Mouse (Mus musculus): ENCODE results near the gene Tceal5.
A peak's percentile ranks its signal among the peaks of the same experiment; 100 is the strongest.
"Not testable (repeated sequence)": the region's sequence is repeated elsewhere in the genome, so short reads cannot be mapped to it uniquely, and the experiment has no call there.

The Tceal5 gene

GRCm38 (mm10) chrX:136203664-136204066, at the start of gene Tceal5:
Gene Tceal5, minus strand, starts transcription at chrX:136203876.
- DNase-seq (ENCODE audit: low read depth): no peak

GRCm38 (mm10) chrX:136252023-136252729, 48.5 kb upstream of the Tceal5 start:
- no peak for DNase-seq (ENCODE audit: low read depth)

DNA sequence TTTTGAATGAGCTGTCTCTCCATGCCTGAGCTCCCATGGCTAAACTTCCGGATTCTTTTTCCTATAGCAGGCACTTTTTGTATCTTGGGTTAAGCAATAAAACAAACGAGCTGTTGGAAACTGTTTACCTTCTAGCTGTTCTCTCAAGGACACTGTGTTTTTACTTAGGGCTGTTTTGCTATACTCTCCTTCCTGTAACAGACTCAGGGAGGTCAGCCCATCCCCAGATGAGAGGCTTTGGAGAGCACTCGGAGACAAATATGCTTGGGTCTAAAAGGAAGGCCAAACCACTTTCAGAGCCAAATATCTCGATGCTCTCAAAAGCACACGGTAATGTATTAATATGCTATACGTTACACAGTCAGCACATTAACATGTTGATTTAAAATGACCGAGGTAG, 46.0 kb upstream of the Tceal5 start:
- no peak for DNase-seq (ENCODE audit: low read depth)

GRCm38 (mm10) chrX:136248811-136249210, 45.1 kb upstream of the Tceal5 start:
- no peak for DNase-seq (ENCODE audit: low read depth)

DNA sequence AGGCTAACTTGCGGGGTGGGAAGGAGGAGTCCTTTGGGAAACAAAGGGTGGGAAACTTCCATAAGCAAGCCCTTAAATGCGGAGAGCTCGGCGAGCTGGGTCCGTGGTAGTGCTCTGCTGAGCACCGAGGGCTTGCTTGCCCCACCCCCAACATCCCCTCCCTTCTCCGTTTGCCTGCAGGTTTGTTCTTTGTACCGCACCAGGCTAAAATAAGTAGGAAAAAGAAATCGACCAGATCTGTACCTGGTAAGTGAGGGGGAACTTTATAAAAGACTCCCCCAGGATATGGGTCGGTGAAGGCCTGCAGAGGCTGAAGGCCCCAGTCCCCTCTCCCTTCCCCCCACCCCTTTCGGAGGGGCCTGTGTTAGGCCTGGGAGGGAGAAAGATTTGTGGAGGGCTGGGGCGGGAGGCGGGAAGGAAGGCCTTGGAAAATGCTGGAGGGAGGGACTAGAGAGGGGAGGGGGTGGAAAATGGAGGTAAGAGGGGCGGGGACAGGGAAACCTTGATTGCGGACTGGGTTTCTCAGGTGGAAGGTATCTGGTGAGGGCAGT, 41.9 kb upstream of the Tceal5 start:
- no peak for DNase-seq (ENCODE audit: low read depth)

- peak; percentile 76 for DNase-seq (ENCODE audit: low read depth)
Observed at GRCm38 (mm10) chrX:136244574-136245229, 41.0 kb upstream of the Tceal5 start, which contains the start of gene Tceal9. Gene Tceal9, plus strand, starts transcription at chrX:136245079.

DNA sequence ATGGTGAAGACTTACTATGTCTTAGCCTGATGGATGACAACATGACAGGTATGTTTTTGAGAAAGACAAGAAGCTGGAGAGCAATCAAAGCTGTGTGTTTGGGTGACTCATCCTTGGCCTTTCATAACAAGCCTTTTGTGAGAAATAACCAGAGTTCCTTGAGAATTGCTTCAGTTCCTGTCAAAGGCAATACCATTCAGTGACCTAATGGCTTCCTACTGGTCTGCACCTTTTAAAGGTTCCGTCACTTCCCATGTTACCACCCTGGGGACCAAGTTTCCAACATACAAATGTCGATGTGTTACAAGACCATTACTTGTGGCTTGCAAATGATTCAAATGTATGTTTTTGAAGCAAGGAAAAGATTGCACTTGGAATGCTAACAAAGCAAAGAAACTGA, 39.5 kb upstream of the Tceal5 start:
- no peak for DNase-seq (ENCODE audit: low read depth)

GRCm38 (mm10) chrX:136238118-136238517, 34.4 kb upstream of the Tceal5 start:
- DNase-seq (ENCODE audit: low read depth): no peak

DNA sequence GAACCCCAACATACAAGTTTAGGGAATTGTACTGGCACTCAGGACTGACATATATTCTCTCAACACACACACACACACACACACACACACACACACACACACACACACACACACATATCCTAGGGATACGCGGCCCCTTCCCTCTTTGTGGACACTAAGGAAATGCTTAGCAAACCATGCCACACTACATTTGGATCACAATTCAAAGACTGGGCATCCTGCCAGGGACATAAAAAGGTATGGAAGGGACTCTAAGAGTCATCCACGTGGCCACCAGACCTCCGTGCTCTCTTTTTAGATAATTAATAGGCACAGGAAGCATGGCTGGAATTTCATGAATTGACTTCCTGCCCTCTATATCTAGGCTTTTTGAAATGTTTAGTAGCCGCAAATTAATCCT, 24.1 kb upstream of the Tceal5 start:
- no peak for DNase-seq (ENCODE audit: low read depth)

DNA sequence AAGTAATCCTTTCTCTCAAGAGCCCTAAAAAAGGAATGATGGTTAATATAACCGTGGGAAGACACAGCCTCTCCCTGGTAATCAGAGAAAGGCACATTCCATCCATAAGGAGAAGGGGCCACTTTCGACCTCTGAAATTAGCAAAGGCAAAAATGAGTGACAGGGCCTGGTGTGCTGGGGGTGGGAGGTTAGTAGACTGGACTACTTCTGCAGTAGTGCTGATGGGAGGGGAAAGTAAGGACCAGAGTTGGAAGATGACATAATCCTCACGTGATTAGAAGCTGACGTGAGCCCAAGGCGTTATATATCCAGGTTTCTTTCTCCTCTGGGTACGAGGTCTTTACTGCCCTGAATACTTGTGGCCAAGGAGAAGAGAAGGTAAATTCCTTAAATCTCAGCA, 20.0 kb upstream of the Tceal5 start:
- DNase-seq (ENCODE audit: low read depth): no peak

DNA sequence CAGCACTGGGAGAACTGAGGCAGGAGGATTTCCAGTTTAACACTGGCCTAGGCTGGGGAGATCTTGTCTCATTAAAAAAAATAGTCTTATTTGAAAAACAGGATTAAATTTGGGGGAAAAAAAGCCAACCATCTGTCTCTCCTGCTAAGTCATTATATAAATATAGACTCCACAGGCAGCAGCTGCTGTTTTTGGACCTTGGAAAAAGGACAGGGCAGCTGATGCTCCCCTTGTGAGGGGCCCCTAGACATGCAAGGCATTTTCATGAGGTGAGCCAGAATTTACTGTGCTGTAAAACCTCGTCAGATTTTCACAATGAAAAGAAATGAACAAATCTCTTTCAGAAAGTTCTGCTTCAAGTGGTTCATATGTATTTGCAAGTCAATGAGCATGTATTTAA, 12.6 kb upstream of the Tceal5 start:
- DNase-seq (ENCODE audit: low read depth): no peak

GRCm38 (mm10) chrX:136214729-136215677, 11.3 kb upstream of the Tceal5 start, which contains the start of the genes Tceal7 and Bex1:
Gene Tceal7, plus strand, starts transcription at chrX:136214779.
Gene Bex1, minus strand, starts transcription at chrX:136215513.
- DNase-seq (ENCODE audit: low read depth): not testable (repeated sequence)

DNA sequence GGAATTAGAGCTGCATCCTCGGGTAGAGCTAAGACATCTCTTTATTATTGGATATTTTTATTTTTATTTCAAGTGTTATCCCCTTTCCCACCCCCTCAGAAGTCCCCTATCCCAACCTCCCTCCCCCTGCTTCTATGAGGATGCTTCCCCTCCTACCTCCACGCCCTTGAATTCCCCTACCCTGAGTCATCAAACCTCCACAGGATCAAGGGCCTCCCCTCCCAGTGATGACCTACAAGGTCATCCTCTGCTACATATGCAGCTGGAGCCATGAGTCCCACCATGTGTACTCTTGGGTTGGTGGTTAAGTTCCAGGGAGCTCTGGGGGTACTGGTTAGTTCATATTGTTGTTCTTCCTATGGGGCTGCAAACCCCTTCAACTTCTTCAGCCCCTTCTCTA, 9.7 kb upstream of the Tceal5 start:
- no peak for DNase-seq (ENCODE audit: low read depth)

GRCm38 (mm10) chrX:136204406-136204805, 730 bp upstream of the Tceal5 start:
- DNase-seq (ENCODE audit: low read depth): no peak

- no peak for DNase-seq (ENCODE audit: low read depth)
Observed at GRCm38 (mm10) chrX:136203257-136203656, 419 bp downstream of the Tceal5 start.

DNA sequence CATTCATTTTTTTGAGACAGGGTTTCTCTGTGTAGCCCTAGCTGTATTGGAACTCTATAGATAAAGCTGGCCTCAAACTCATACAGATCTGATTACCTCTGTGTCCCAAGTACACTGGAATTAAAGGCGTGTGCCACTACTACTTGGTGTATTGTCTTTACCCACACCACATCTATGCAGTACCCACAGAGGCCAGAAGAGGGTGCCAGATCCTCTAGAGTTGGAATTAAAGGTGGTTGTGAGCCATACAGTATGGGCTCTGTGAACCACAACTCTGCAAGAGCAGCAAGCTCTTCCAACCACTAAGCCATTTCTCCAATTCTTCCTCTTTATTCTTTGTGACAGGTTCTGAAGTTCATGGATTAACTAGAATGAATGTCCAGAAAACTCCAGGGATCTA, 6.8 kb downstream of the Tceal5 start:
- peak; percentile 42 for DNase-seq (ENCODE audit: low read depth)

DNA sequence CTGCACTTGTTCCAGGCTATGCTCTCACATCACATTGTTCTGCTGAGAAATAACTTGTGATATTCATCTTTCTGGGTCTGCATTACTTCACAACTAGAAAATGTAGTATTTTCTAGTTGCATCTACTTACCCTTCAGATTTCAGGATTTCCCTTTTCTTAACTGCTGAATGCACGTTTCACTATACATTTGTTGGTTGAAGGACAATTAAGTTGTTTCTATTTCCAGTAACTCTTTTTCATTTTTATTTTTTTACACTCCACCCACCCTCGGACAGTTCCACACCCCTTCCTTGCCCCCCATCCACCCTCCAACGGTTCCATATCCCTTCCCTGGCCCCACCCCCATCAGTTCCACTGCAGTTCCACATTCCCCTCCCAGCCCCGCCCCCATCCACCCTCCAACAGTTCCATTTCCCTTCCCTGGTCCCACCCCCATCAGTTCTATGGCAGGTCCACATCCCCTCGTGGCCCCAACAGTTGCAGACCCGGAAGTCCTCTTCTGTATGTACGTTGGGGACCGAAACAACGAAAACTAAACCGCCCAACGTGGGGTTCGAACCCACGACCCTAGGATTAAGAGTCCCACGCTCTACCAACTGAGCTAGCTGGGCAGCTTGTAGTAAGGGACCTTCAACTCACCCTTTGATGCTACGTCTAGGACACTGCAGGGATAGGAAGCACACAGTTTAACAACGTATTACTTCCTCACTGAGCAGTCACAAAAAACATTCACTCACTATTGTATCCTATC, 8.3 kb downstream of the Tceal5 start:
- DNase-seq (ENCODE audit: low read depth): no peak

- DNase-seq (ENCODE audit: low read depth): no peak
Observed at GRCm38 (mm10) chrX:136183107-136183506, 20.6 kb downstream of the Tceal5 start.

DNA sequence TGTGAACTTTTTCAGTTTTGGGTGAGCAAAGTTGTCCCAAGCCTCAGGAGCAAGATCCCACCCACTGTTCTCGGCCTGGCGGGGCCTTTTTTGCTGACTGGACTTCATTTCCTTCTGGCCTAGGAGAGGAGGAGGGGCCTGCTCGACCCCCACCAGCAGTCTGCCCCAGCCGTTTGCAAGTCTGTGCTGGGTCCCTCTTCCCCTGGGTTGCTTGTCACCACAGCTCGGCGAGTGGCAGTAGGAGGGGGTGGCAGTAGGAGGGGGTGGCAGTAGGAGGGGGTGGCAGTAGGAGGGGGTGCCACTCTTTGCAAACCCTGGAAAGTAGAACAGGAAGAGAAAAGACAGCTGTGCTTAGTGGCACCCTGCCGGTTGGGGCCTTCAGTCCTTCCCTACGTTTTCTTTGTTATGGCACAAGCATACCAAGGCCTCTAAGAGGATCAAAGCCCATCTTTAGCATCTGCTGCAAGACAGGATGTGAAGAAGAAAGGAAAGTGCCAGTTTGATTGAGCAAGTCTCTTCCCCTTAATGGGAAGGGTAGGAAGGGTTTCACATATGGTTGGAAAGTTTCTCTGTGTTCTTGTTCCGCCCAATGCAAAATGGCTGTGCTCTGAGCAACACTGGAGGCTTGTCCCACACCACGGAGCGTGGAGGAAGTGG, 22.7 kb downstream of the Tceal5 start:
- no peak for DNase-seq (ENCODE audit: low read depth)

- no peak for DNase-seq (ENCODE audit: low read depth)
Observed at GRCm38 (mm10) chrX:136172786-136173185, 30.9 kb downstream of the Tceal5 start.

- DNase-seq (ENCODE audit: low read depth): peak; percentile 82
Observed at GRCm38 (mm10) chrX:136172118-136172551, 31.5 kb downstream of the Tceal5 start, which contains the start of gene Tceal8. Gene Tceal8, minus strand, starts transcription at chrX:136172342.

Measured in c-Kit-positive CD71-positive TER-119-negative erythroid progenitor cells, embryonic 14.5 days (primary cell).